Mouse (Mus musculus) 3T3-L1 (cell line): Measurements from ENCODE around the gene Ptgs2.

Source experiments
- DNase-seq: peaks from one replicate; pipeline ENCODE4 v3.0.0-alpha.2; 2015; ENCODE audit warnings: low read depth, low spot score

The Ptgs2 gene

GRCm38 (mm10) chr1:150099790-150100333 lies at the start of gene Ptgs2:
TSS of gene Ptgs2 (plus strand) at chr1:150100031.
- peak; percentile 94 for DNase-seq

GRCm38 (mm10) chr1:150050256-150050655 lies 49.6 kb upstream of the Ptgs2 start:
- no peak for DNase-seq

DNA sequence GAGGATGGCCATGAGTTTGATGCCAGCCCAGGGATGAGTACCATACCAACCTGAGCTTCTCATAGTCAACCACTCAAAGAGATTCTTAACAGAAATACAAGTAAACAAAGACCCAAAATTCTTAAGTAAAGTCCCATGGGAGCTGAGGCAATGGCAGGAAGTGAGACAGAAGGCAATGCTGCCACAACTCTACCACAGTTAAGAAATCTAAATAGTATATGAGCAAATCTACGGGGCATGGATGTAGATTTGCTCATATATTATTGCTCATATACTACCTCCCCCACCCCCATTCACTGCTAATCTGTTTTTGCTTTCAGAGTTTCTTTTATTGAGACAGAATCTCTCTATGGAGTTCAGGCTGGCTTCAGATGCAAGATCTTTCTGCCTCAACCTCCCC lies 34.1 kb upstream of the Ptgs2 start:
- peak; percentile 41 for DNase-seq

DNA sequence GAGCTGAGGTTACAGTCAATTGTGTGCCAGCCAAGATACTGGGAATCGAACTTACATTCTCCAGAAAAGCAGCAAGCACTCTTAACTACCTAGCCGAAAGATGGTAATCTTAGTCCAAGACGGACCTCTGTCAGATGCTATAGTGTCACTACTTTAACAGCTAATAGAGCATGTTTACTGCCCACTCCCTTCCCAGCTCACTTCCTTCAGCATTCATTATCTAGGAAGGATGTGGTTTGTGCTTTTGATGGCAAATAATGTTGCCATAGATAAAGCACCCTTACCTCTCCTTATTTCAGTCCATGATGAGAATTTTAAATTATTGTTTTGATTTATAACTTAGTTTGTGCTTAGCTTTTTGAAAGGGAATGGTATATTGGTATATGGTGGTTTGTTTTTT lies 27.0 kb upstream of the Ptgs2 start:
- no peak for DNase-seq

- DNase-seq: no peak
These were observed 25.2 kb upstream of the Ptgs2 start for GRCm38 (mm10) chr1:150074609-150075008.

DNA sequence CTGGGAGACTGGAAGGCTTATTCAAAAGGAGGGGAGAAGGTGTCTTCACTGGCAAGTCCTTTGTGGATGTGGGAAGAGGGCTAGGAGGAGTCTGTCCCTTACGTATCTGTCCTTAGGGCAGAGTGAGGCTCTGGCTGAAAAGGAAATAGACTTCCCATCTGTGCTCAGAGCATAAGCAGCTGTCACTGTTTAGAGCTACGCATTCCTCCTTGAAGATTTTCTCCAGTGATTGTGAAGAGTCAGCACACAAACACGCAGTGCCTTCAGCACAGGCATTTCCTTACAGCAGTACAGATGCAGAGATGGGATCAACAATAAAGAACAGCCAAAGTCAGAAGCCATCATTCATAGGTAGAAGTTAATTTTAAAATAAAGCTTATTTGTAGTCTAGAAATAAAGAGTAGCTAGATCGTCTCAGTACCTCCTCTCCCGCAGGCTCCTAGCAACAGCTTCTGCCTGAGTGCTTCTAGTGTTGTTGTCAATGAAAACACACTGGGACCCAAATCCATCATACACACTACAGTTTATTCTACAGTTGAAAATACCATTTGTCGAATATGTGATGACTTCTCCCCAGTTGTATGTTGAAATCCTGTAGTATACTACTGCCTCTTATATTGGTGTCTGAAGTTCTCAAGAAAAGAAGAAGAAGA lies 10.7 kb upstream of the Ptgs2 start:
- DNase-seq: no peak

DNA sequence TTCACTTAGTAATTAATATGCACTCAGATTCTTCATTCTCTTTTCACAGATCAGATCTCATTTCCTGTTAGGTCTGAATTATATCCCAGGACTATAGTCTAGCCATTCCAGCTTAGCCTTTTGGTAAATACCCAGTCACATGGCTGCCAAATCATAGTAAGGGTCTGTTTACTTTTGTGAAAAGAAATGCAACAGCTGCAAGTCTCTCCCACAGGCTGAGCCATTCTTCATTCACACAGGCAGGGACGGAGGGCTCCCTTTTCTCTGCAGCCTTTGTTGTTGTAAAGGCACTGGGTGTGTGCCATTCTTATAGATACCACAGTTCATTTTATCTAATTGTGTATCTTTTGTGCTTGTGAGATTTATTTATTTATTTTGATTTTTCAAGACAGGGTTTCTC lies 9.6 kb upstream of the Ptgs2 start:
- DNase-seq: no peak

- peak; percentile 44 for DNase-seq
These were observed 2.8 kb upstream of the Ptgs2 start for GRCm38 (mm10) chr1:150097036-150097435.

DNA sequence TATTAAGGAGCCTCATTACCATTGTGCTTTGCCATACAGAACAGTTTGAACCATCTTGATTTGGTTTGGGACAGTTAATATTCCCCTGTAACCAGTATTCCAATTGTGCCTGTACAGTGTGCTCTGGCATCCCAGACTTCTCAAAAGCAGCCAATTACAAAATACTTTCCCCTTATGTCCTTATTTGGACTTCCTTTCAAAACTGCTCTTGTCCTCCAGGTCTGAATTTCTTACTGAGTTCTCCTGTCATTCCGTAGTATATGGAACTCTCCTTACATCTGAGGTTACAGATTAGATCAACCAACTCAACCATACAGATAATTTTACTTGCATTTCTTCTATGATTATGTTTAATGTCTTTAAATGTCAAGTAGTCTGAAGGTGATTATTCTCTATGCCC lies 2.1 kb upstream of the Ptgs2 start:
- DNase-seq: peak; percentile 85

- peak; percentile 64 for DNase-seq
These were observed 457 bp upstream of the Ptgs2 start for GRCm38 (mm10) chr1:150099374-150099773.

DNA sequence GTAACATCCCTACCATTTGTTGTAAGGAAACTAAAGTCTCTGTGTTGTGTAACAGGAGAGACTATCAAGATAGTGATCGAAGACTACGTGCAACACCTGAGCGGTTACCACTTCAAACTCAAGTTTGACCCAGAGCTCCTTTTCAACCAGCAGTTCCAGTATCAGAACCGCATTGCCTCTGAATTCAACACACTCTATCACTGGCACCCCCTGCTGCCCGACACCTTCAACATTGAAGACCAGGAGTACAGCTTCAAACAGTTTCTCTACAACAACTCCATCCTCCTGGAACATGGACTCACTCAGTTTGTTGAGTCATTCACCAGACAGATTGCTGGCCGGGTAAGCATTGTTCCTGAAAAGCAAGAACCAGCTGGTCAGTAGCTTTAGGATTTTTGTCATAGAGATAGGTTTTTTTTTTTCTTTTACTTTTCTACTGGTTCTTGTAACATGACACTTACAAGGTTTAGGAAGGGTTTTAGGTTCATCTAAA lies 4.4 kb downstream of the Ptgs2 start:
- DNase-seq: peak; percentile 56

DNA sequence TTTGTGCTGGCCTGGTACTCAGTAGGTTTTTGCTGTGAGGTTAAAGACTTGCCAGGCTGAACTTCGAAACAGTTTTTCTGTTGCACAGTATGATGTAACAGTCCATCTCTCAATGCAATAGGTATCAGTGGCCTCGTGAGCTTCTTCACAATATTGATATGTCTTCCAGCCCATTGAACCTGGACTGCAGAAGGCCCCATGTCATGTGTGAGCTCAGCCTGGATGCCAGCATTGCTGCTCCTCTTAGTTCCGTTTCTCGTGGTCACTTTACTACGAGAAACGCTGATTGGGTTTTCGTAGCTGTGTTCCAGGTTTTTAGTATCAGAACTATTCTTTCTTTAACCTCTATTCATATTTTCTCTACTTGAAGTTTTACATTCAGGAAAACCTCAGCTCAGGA lies 6.9 kb downstream of the Ptgs2 start:
- no peak for DNase-seq

DNA sequence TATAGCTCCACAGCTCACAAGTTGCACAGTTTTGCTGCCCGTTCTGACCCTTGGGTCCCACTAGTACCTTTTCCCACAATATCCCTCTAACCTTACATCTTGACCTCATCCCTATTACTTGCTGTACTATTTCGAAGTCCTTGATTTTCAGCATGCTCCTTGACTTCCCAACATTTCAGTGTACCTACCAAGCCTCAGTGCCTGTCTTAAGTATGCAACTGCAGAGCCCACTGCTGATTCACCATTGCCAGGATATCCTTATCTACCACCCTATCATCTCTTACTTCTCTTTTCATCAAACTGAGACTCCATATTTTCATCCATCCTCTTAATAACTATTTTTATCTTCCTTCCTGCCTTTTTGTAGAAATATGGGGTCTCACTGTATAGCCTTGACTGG lies 9.8 kb downstream of the Ptgs2 start:
- no peak for DNase-seq

GRCm38 (mm10) chr1:150115352-150115751 lies 15.5 kb downstream of the Ptgs2 start:
- peak; percentile 96 for DNase-seq

DNA sequence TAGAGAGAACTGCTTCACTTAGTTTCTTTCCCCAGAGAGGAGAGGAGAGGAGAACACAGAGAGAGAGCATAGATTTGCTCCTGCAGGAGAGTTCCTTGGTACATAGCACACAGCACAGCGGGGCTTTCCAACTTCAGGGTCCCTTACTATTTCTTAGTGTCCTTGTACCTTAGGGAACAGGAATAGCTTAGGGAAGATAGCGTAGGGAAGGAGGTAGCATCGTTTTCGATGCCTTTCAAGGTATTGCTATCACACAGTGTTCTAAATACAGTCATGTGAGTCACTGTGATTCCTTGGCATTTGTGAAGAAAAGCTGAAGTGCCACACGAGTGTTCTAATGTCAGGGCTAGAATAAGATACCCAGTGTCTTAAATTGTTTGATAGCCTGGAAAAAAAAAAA lies 18.5 kb downstream of the Ptgs2 start:
- DNase-seq: no peak

DNA sequence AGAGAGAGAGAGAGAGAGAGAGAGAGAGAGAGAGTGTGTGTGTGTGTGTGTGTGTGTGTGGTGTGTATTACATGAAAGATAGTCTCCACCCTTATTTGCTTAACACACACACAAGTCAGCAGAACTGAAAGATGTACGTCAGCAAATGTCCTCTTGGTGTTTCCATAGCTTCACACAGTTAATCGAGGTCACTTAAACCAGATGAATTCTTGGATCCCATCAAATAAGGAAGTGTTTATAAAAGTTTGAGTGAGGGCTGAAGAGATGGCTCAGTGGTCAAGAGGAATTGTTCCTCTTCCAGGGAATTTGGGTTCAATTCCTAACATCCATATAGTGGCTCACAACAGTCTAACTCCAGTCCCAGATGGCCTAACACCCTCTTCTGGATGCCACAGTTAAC lies 25.7 kb downstream of the Ptgs2 start:
- DNase-seq: peak; percentile 54

GRCm38 (mm10) chr1:150130070-150130469 lies 30.2 kb downstream of the Ptgs2 start:
- DNase-seq: peak; percentile 79

DNA sequence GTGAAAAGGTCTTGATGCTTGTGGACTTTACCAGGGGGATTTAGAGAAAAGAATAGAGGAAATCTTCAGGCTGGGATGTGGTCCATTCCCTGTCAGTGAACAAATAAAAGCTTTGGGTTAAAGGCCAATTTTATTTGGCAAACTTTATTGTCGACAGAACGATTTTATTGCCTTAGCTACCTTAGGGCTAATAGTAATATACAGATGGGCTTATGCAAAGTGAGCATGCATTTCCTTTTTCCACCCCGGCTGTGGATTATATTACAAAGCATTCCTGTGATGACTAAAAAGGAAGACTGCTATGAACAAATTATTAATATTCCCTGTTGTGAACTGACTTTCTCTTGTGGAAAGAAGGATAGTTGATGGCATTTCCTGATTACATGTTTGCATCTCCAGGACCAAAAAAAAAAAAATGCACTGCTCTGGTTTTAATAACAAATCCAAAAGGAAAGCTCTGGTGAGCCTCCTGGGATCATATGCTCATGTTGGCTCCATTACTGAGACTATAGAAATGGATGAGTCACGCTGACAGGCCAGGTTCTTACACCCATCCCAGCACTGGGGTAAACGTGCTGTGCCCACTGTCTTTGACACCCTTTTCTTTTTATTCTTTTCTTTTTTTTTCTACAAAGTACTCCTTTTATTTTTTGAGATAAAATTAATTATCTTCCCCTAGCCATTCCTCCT lies 30.9 kb downstream of the Ptgs2 start:
- DNase-seq: peak; percentile 67

- no peak for DNase-seq
These were observed 35.5 kb downstream of the Ptgs2 start for GRCm38 (mm10) chr1:150135350-150135749.

DNA sequence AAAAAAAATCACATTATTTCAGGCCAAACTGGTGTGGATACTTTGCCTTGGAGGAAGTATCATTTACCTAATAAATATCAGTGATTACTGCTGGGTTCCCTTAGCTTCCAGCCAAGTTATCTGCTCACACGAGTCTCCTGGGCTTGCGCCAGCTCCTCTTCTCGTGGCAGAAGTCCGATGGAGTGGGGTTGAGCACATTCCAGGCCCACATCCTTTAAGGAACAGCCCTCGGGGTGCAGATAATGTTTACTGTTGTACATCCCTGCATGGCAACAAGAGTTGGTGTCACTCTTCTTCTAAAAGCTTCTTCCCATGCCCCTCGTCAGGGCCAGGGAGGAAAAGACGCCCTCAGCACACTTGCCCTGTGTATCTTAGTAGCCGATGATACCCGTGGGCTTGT lies 39.9 kb downstream of the Ptgs2 start:
- no peak for DNase-seq

DNA sequence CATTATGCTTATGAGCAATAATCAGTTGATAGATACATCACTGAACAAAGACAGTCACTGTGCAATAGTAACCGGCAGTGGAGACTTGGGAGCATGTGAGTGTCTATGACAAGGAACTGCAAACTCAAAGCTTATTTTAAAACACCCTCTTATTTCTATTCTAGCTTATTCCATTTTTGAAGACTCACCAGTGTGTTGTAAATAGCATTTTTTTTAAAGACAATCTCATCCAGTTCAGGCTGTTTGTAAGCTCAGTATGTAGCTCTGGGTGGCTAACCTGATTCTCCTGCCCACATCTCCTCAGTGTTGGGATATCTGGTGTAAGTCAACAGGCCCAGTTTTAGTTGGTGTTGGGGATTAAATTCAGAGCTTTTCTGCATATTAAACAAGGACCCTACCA lies 42.1 kb downstream of the Ptgs2 start:
- no peak for DNase-seq

DNA sequence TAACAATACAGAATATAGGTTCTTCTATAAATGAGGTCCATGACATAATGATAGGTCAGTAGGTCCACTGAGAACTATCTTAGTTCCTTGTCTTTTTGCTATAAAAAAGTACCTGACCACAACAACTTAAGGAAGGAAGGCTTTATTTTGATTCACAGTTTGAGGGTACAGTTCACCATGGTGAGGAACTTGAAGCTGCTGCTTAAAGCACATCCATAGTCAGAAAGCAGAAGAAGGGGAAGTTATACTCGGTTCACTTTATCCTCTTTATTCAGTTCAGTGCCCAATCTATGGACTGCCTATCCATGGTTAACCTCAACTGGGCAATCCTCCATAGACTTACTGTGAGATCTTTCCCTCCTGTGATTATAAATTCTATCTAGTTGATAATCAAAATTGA lies 43.7 kb downstream of the Ptgs2 start:
- DNase-seq: no peak

DNA sequence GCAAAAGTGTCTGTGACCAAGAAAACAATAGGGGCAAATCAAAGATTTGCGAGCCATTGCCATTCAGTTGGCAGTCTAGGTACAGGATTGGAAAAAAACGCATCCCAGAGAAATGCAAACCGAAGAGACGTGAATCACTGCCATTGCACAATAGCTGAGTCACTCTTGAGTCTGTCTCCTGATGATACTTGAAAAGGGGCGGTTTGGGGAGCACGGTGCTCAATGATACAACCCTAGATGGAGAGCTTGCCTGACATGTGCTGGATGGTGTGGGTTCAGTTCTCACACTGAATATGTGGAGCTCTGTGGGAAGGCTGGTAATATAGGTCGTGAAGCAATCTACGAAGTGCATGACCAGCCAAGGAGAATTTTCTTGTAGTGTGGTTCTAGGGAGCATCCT lies 45.2 kb downstream of the Ptgs2 start:
- peak; percentile 95 for DNase-seq
